Mouse (Mus musculus): ENCODE measurements around the gene Bsn. TPM values are rescaled to one million over a fixed set of nuclear protein-coding genes. Genes with fewer than 3 reads are reported as not detected.
A peak's percentile ranks its signal among the peaks of the same experiment; 100 is the strongest.

Bsn gene
- polyA plus RNA-seq (2015; fragmentation: Nextera tagmentation; extraction: Ambion mirVana) = 2.8 and 3.0 TPM in 2 replicates

DNA sequence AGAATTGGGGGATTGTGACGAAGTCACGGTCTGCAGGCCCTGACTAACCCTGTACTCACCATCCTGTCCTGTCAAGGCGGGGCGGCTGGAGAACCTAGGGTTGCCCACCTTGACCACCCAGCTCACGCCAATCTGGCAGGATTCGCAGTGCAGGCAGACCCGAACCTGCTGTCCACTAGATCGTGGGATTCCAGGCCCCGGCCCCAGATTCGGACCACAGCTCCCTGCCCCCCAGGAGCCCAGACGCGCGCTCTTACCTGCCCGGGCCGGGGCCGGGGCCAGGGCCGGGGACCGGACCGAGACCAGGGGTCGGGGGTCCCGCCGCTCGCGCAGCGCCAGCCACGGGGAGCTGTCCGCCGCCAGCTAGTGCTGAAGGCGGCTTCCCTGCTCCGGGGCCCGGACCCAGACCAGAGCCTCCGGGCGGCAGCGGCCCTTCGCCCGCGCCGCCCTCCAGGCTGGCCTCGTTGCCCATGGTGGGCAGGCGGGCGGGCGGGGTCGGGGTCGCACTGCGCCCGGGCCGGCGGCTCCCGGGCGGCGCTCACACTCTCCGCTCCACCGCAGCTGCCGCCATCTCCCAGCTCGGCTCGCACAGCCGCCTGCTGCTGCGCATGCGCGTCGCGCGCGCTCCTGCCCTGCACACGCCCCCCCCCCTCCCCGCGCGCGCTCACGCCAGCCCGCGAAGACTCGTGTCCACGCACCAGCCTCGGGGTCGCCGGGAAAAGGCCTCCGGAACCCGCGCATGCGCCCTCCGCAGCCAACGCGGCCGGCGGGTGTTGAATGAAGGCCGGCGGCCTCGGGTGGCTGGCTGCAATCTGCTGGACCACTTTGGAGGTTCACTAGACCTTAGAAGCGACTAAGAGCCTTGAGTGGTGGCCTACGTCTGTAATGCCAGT, at the start of gene Bsn:
Gene Bsn (minus strand): TSS at position 598 of the 893 bp plus-strand sequence.
- peak within 1 kb of the TSS; percentile 62 for H3K4me3 ChIP-seq (replicated peaks)
- H3K4me2 ChIP-seq = peak within 1 kb of the TSS; percentile 98
- H3K36me3 ChIP-seq = no peaks in the 10 kb centered on the region
- peaks cover 8% of the 10 kb centered on the region for H3K4me1 ChIP-seq
- H3K27ac ChIP-seq = no peak within 1 kb of the TSS
- no peaks in the 10 kb centered on the region for H3K9me3 ChIP-seq
- peaks cover 19% of the 10 kb centered on the region for H3K27me3 ChIP-seq (replicated peaks)
- peak; percentile 63 for ATAC-seq (ENCODE audit: insufficient read depth, low FRiP score, low read depth)
- 2% methylated on average over 73 of the region's 91 CpGs for WGBS
- H3K9ac ChIP-seq = no peak within 1 kb of the TSS

DNA sequence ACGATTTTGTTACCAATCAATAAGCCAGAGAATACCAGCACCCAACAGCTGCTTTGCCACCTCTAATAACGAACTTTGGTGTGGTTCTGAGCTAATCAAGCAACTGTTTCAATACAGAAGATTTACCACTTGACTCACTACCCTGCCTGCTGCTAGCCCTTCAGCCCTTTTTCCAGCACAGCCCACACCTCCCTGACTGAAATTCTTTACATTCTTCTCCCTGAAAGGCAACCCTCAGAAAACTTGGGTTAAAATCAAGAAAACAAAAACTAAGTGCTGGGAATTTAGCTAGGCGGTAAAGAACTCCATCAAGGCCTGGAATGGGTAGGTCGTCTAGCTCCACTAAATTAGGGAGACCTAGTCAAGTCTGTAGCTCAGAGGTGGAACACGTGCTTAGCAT, 49.8 kb upstream of the Bsn start:
- Histone ChIP-seq H3K4me2 (no peak overlapping the region), H3K9me3 (no peaks in the 10 kb centered on the region), H3K27me3 (replicated peaks) (no peaks in the 10 kb centered on the region), H3K36me3 (no peaks in the 10 kb centered on the region), H3K9ac (no peak overlapping the region), H3K4me1 (no peaks in the 10 kb centered on the region), H3K27ac (no peak overlapping the region), H3K4me3 (replicated peaks) (no peak overlapping the region)
- 61% methylated on average over 5 of the region's 5 CpGs for WGBS
- ATAC-seq (ENCODE audit: insufficient read depth, low FRiP score, low read depth) = no peak

DNA sequence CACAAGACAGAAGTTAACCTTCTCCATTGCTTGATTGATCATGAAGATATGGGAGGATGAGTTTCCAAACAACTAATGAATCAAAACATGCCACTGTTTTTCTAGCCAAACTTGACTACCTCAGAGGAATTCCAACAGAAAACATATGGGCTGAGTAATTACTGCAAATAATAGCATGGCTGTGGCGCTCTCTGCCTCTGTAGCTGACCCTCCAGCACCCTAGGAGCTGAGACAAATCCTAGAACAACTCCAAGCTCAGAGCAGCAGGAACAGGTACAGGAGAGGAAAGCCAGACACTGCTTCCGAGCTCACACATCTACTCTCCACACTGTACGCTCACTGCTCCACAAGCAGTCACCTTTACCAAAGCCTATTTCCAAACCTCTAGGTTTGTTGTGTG, 48.6 kb upstream of the Bsn start:
- H3K9me3 ChIP-seq = no peaks in the 10 kb centered on the region
- ATAC-seq (ENCODE audit: insufficient read depth, low FRiP score, low read depth) = no peak
- H3K36me3 ChIP-seq = no peaks in the 10 kb centered on the region
- no peak overlapping the region for H3K4me2 ChIP-seq
- no peaks in the 10 kb centered on the region for H3K27me3 ChIP-seq (replicated peaks)
- H3K27ac ChIP-seq = no peak overlapping the region
- H3K4me3 ChIP-seq (replicated peaks) = no peak overlapping the region
- H3K9ac ChIP-seq = no peak overlapping the region
- 72% methylated on average over 3 of the region's 3 CpGs for WGBS
- H3K4me1 ChIP-seq = no peaks in the 10 kb centered on the region

DNA sequence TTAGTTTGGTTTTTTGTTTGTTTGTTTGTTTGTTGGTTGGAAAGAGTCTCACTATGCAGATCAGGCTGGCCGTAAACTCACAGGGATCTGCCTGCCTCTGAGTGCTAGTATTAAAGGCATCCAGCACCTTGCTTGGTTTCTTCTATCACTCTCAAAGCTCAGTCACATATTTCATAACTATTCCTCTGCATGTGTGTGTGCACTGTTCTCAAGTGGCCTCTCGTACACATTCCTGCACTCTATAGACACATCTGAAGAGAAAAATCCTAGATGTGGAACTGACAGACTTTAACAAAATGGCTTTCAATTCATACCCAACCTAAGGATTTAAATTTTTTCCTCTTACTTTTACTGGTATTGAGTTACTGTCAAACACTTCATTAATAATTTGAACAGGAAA, 48.2 kb upstream of the Bsn start:
- WGBS = 72% methylated on average over 2 of the region's 2 CpGs
- Histone ChIP-seq H3K4me2 (no peak overlapping the region), H3K9ac (no peak overlapping the region), H3K27ac (no peak overlapping the region), H3K4me1 (no peaks in the 10 kb centered on the region), H3K9me3 (no peaks in the 10 kb centered on the region), H3K4me3 (replicated peaks) (no peak overlapping the region), H3K36me3 (no peaks in the 10 kb centered on the region), H3K27me3 (replicated peaks) (no peaks in the 10 kb centered on the region)
- ATAC-seq (ENCODE audit: insufficient read depth, low FRiP score, low read depth) = no peak

DNA sequence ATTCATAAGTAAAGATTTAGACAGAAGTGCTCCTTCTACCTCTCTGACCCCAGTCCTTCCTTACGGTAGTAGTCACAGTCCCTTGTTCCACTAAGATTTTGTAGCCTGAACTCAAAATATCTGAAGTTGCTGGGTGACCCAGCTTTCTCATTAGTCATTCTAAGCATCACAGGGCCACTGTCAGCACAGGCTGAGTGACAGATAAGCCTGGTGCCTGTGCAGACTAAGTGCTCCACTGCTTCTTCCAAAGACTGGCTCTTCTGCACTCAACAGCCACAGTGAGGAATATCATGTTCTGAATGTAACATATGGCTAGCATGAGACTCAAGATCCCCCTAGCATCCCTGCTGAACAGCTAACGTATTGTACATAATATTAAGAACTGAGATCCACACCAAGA, 44.5 kb upstream of the Bsn start:
- Histone ChIP-seq H3K9me3 (no peaks in the 10 kb centered on the region), H3K9ac (no peak overlapping the region), H3K27ac (no peak overlapping the region), H3K4me2 (no peak overlapping the region), H3K27me3 (replicated peaks) (no peaks in the 10 kb centered on the region), H3K36me3 (no peaks in the 10 kb centered on the region), H3K4me3 (replicated peaks) (no peak overlapping the region), H3K4me1 (no peaks in the 10 kb centered on the region)
- ATAC-seq (ENCODE audit: insufficient read depth, low FRiP score, low read depth) = no peak
- 95% methylated on average over 2 of the region's 2 CpGs for WGBS

DNA sequence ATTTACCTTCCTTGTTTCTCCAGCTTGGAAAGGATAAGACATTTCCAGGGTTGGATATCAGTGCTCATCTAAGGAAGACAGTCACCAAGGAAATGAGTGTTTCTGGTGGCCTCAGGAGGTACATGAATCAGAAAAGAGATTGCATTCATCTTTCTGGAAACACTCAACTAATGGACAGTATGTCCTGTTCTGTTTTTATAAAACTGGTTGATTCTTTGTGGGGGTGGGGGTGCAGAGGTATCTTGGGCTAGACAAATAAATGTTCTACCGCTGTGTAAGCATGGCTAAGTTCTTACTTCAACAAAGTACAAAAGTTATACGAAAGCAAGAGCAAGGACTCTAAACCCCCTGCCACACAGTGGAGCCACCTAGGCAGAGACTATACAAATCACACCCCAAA, 42.7 kb upstream of the Bsn start:
- Histone ChIP-seq H3K27ac (no peak overlapping the region), H3K9me3 (no peaks in the 10 kb centered on the region), H3K4me3 (replicated peaks) (no peak overlapping the region), H3K9ac (no peak overlapping the region), H3K4me2 (no peak overlapping the region), H3K4me1 (no peaks in the 10 kb centered on the region), H3K36me3 (no peaks in the 10 kb centered on the region), H3K27me3 (replicated peaks) (no peaks in the 10 kb centered on the region)
- WGBS = 78% methylated on average over 2 of the region's 2 CpGs
- no peak for ATAC-seq (ENCODE audit: insufficient read depth, low FRiP score, low read depth)

DNA sequence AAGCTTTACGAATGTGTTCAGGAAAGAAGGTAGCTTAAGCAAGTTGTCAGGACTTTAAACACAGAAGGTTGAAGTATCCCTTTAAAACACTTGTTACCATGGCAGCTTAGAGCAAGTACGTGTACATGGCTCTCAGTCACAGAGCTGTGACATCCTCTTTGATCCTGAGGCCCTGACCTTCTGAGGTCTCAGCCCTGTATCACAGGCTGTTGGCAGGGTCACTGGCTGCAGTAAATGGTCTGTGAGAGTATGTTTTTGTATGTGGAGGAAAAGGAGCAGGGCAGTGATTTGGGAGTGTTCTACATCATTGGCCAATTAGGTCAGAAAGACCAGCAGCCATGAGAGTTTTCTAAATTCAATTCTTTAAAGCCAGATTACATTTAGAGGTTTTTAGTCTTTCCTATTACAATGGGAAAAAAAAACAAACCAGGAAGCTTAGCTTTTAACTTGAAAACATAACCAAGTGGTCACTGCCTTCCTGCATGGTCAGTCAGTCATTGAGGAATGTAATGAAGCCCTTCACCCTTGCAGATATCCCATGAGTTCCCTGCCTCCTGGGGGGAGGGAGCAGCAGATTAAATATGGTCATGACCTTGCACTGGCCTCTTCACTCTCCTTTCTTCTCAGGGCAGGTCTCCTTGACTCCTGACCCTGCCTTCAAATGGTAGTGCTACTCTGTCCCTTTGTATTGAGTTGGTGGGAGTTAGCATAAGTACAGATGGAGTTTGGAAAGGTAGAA, 37.9 kb upstream of the Bsn start:
- no peaks in the 10 kb centered on the region for H3K4me1 ChIP-seq
- no peak overlapping the region for H3K4me3 ChIP-seq (replicated peaks)
- H3K27me3 ChIP-seq (replicated peaks) = no peaks in the 10 kb centered on the region
- no peaks in the 10 kb centered on the region for H3K36me3 ChIP-seq
- no peak overlapping the region for H3K9ac ChIP-seq
- H3K27ac ChIP-seq = no peak overlapping the region
- no peaks in the 10 kb centered on the region for H3K9me3 ChIP-seq
- no peak overlapping the region for H3K4me2 ChIP-seq
- 23% methylated on average over 2 of the region's 2 CpGs for WGBS
- ATAC-seq (ENCODE audit: insufficient read depth, low FRiP score, low read depth) = no peak

DNA sequence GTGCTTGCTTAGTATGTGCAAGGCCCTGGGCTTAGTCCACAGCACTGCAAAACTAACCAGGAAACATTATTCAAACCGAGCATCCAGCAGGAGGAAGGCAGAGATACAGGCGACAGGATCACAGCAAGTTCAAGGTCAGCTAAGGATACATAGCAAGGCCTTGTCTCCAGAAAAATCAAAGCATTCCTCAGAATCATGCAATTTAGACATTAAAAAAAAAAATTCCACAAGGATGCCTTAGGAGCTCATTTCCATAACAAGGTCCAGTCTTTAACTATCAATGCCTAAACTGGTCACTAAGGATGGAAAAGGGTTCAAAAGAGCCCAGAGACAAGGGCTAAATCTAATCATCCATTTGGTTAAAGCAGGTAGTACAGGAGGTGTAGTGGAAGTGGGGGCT, 35.0 kb upstream of the Bsn start:
- H3K36me3 ChIP-seq = no peaks in the 10 kb centered on the region
- WGBS = 76% methylated on average over 2 of the region's 2 CpGs
- no peaks in the 10 kb centered on the region for H3K27me3 ChIP-seq (replicated peaks)
- ATAC-seq (ENCODE audit: insufficient read depth, low FRiP score, low read depth) = no peak
- no peak overlapping the region for H3K9ac ChIP-seq
- H3K4me1 ChIP-seq = no peaks in the 10 kb centered on the region
- no peaks in the 10 kb centered on the region for H3K9me3 ChIP-seq
- no peak overlapping the region for H3K4me3 ChIP-seq (replicated peaks)
- H3K27ac ChIP-seq = no peak overlapping the region
- no peak overlapping the region for H3K4me2 ChIP-seq

DNA sequence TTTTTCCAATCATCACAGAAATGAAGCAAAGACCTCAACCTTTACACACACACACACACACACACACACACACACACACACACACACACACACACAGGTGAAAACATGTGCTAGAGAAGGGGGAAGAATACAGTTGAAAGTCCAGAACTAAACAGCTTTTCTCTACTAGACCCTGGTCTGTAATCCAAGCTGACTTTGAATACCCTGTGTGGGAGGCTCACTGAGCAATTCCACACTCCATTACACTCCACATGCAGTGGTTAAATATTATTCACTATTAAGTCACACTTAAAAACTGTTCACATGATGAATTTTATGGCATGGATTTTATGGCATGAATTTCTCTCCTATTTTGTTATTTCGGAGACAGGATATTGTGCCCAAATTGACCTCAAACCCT, 33.4 kb upstream of the Bsn start:
- WGBS = 90% methylated on average over 1 of the region's 1 CpGs
- no peak for ATAC-seq (ENCODE audit: insufficient read depth, low FRiP score, low read depth)
- Histone ChIP-seq H3K27me3 (replicated peaks) (no peaks in the 10 kb centered on the region), H3K27ac (no peak overlapping the region), H3K4me3 (replicated peaks) (no peak overlapping the region), H3K9ac (no peak overlapping the region), H3K4me1 (no peaks in the 10 kb centered on the region), H3K36me3 (no peaks in the 10 kb centered on the region), H3K9me3 (no peaks in the 10 kb centered on the region), H3K4me2 (no peak overlapping the region)

DNA sequence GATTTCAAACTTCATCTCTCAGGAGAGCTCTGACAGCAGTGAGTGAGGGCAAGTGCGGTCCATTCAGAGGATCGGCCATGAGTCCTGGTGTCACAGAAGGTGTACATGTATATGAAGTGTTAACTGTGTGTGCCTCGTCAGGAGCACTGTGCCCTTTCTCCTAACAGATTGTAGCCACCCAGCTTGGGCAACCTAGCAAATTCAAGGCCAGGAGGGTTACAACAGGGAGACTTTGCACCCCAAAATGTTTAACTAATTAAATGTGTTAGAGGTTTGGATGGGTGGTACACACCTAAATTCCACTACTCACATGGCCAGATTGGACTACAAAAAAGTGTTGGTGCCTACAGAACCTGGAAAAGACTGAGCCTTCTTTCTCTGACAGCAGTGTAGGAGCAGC, 31.4 kb upstream of the Bsn start:
- no peaks in the 10 kb centered on the region for H3K9me3 ChIP-seq
- no peak overlapping the region for H3K4me2 ChIP-seq
- H3K4me1 ChIP-seq = no peaks in the 10 kb centered on the region
- H3K27me3 ChIP-seq (replicated peaks) = no peaks in the 10 kb centered on the region
- H3K27ac ChIP-seq = no peak overlapping the region
- WGBS = 82% methylated on average over 3 of the region's 3 CpGs
- H3K9ac ChIP-seq = no peak overlapping the region
- peaks cover 14% of the 10 kb centered on the region for H3K36me3 ChIP-seq
- ATAC-seq (ENCODE audit: insufficient read depth, low FRiP score, low read depth) = no peak
- no peak overlapping the region for H3K4me3 ChIP-seq (replicated peaks)

DNA sequence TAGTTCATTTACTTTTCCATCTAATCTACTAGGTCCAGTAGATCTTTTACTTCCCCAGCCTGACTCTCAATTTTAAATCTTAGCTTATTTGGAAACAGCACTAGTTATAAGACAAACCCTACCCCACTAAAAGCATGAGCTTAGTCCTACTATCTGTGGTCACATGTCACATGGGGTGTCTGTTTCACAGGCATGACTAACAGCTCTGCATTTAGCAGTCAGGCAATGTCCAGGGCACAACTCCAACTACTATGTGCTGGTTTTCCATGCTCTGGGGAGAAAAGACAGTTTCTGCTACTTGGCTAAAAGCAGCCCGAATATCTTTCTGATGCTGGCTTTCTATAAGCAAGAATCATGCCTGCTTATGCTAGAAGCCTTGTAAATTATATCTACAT, 30.2 kb upstream of the Bsn start:
- Histone ChIP-seq H3K9me3 (no peaks in the 10 kb centered on the region), H3K4me3 (replicated peaks) (no peak overlapping the region), H3K27ac (no peak overlapping the region), H3K27me3 (replicated peaks) (no peaks in the 10 kb centered on the region), H3K36me3 (peaks cover 14% of the 10 kb centered on the region), H3K9ac (no peak overlapping the region), H3K4me2 (no peak overlapping the region), H3K4me1 (no peaks in the 10 kb centered on the region)
- 86% methylated on average over 1 of the region's 1 CpGs for WGBS
- ATAC-seq (ENCODE audit: insufficient read depth, low FRiP score, low read depth) = no peak

DNA sequence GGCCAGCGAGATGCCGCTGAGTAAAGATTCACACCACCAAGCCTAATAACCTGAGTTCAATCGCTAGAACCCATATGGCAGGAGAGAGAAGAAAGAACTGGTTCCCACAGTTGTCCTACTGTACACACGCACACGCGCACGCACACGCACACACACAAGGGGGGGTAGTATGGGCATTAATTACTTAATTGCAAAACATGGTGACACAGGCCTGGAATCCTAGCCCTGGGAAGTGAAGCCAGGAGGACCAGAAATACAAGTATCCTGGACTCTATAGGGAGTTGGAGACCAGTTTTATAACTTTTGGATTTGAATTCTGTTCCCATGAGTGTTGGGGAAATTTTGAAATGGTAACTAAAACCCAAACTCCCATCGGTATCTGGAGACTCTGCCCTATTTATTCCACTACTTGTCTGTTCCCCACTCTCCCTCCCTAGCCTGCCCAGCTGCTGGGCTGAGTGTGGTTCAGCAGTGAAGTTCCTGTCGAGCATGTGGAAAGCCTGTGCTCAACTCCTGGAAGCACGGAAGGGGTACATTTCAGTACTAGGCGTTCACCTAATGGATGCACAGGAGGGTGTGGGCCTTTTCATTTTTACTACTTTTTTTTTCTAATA, 29.7 kb upstream of the Bsn start:
- Histone ChIP-seq H3K27ac (no peak overlapping the region), H3K4me3 (replicated peaks) (no peak overlapping the region), H3K4me1 (no peaks in the 10 kb centered on the region), H3K9me3 (no peaks in the 10 kb centered on the region), H3K4me2 (no peak overlapping the region), H3K36me3 (peaks cover 14% of the 10 kb centered on the region), H3K9ac (no peak overlapping the region), H3K27me3 (replicated peaks) (no peaks in the 10 kb centered on the region)
- no peak for ATAC-seq (ENCODE audit: insufficient read depth, low FRiP score, low read depth)
- 81% methylated on average over 12 of the region's 12 CpGs for WGBS
